Mouse (Mus musculus): ENCODE results near the gene Limd2. TPM values are rescaled to one million over a fixed set of nuclear protein-coding genes. Genes with fewer than 3 reads are reported as not detected.
A peak's percentile ranks its signal among the peaks of the same experiment; 100 is the strongest.
"Not testable (repeated sequence)": the region's sequence is repeated elsewhere in the genome, so short reads cannot be mapped to it uniquely, and the experiment has no call there.

Limd2 gene
- 149 and 157 TPM in 2 replicates for polyA plus RNA-seq (2014; fragmentation: Nextera tagmentation; extraction: Ambion mirVana)

- Histone ChIP-seq H3K27me3 (ENCODE audit: control insufficient read depth, insufficient read depth, low read length) (no peaks in the 10 kb centered on the region), H3K4me2 (replicated peaks; ENCODE audit: low read depth, low read length) (peak within 1 kb of the TSS; percentile 95), H3K9me3 (ENCODE audit: control insufficient read depth, low read depth, low read length) (no peaks in the 10 kb centered on the region), H3K9ac (replicated peaks; ENCODE audit: low read depth, low read length) (peak within 1 kb of the TSS; percentile 91), H3K4me1 (ENCODE audit: control insufficient read depth, insufficient read depth, low read length) (peaks cover 17% of the 10 kb centered on the region), H3K36me3 (ENCODE audit: control insufficient read depth, insufficient read depth, low read length) (peaks cover 27% of the 10 kb centered on the region), H3K4me3 (ENCODE audit: low read depth, low read length) (peak within 1 kb of the TSS; percentile 87), H3K27ac (ENCODE audit: low read length) (peak within 1 kb of the TSS; percentile 97)
- WGBS, result 31% methylated on average over 22 of the region's 22 CpGs
- ATAC-seq (ENCODE audit: insufficient number of reproducible peaks, insufficient read depth, low FRiP score, low read depth), result no peak
These were observed at the start of gene Limd2, which contains the start of gene Gm10840 for GRCm38 (mm10) chr11:106160841-106161721. Gene Limd2 (minus strand): TSS chr11:106160860. Gene Gm10840 (plus strand): TSS chr11:106160850.

GRCm38 (mm10) chr11:106202123-106202465 lies 41.4 kb upstream of the Limd2 start, which contains the start of gene Strada:
Gene Strada (minus strand): TSS chr11:106202168.
- Histone ChIP-seq H3K4me3 (ENCODE audit: low read depth, low read length) (no peak within 1 kb of the TSS), H3K36me3 (ENCODE audit: control insufficient read depth, insufficient read depth, low read length) (peaks cover 67% of the 10 kb centered on the region), H3K4me1 (ENCODE audit: control insufficient read depth, insufficient read depth, low read length) (no peaks in the 10 kb centered on the region), H3K9me3 (ENCODE audit: control insufficient read depth, low read depth, low read length) (no peaks in the 10 kb centered on the region), H3K9ac (replicated peaks; ENCODE audit: low read depth, low read length) (no peak within 1 kb of the TSS), H3K27ac (ENCODE audit: low read length) (no peak within 1 kb of the TSS), H3K27me3 (ENCODE audit: control insufficient read depth, insufficient read depth, low read length) (no peaks in the 10 kb centered on the region), H3K4me2 (replicated peaks; ENCODE audit: low read depth, low read length) (no peak within 1 kb of the TSS)
- no peak for ATAC-seq (ENCODE audit: insufficient number of reproducible peaks, insufficient read depth, low FRiP score, low read depth)
- WGBS, result 85% methylated on average over 5 of the region's 5 CpGs

GRCm38 (mm10) chr11:106201337-106202122 lies 40.9 kb upstream of the Limd2 start:
- H3K4me1 ChIP-seq (ENCODE audit: control insufficient read depth, insufficient read depth, low read length), result no peaks in the 10 kb centered on the region
- 94% methylated on average over 19 of the region's 19 CpGs for WGBS

DNA sequence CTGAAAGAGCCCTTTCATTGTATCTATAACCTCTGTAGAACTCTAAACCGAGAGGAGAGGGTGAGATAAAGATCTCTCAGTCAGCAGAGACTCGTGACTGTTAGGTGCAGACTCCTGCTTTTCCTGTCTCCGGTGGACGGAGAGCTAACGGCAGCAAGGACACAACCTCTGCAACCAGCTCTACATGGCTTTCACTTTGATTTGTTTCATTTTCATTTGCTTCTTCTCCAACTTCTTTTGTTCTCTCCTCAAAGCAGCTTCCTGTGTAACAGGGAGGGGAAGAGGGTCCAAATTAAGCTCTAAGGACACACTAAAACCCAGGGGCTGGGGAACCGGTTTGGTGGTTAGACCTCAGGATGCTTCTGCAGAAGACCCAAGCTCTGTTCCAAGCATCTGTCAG lies 40.1 kb upstream of the Limd2 start:
- Histone ChIP-seq H3K9ac (replicated peaks; ENCODE audit: low read depth, low read length) (no peak overlapping the region), H3K36me3 (ENCODE audit: control insufficient read depth, insufficient read depth, low read length) (peaks cover 60% of the 10 kb centered on the region), H3K9me3 (ENCODE audit: control insufficient read depth, low read depth, low read length) (no peaks in the 10 kb centered on the region), H3K4me2 (replicated peaks; ENCODE audit: low read depth, low read length) (no peak overlapping the region), H3K27me3 (ENCODE audit: control insufficient read depth, insufficient read depth, low read length) (no peaks in the 10 kb centered on the region), H3K4me1 (ENCODE audit: control insufficient read depth, insufficient read depth, low read length) (no peaks in the 10 kb centered on the region), H3K4me3 (ENCODE audit: low read depth, low read length) (no peak overlapping the region), H3K27ac (ENCODE audit: low read length) (no peak overlapping the region)
- no peak for ATAC-seq (ENCODE audit: insufficient number of reproducible peaks, insufficient read depth, low FRiP score, low read depth)
- 79% methylated on average over 6 of the region's 6 CpGs for WGBS

More at GRCm38 (mm10) chr11:106201337-106202122, 40.9 kb upstream of the Limd2 start:
- Histone ChIP-seq H3K9me3 (ENCODE audit: control insufficient read depth, low read depth, low read length) (no peaks in the 10 kb centered on the region), H3K27ac (ENCODE audit: low read length) (no peak overlapping the region), H3K9ac (replicated peaks; ENCODE audit: low read depth, low read length) (no peak overlapping the region), H3K4me2 (replicated peaks; ENCODE audit: low read depth, low read length) (no peak overlapping the region), H3K4me3 (ENCODE audit: low read depth, low read length) (no peak overlapping the region), H3K27me3 (ENCODE audit: control insufficient read depth, insufficient read depth, low read length) (no peaks in the 10 kb centered on the region), H3K36me3 (ENCODE audit: control insufficient read depth, insufficient read depth, low read length) (peaks cover 65% of the 10 kb centered on the region)
- ATAC-seq (ENCODE audit: insufficient number of reproducible peaks, insufficient read depth, low FRiP score, low read depth), result no peak

DNA sequence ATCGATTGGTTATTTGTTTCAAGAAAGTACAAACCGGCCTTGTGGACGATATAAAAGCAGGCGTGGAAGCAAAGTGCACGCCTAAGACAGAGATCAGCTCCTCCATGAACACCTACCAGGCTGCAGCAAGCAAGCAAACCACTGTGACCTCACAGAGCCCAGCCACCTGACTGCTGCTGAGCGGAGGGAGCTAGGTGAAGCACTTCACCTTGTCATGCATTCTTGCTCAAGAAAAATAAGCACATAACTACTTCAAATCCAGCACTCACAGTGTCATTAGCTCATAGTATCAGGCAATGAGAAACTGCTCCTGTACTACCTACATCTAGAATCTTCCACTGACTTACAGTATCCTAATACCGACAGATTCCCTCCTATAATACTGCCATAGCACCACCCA lies 39.3 kb upstream of the Limd2 start:
- H3K4me2 ChIP-seq (replicated peaks; ENCODE audit: low read depth, low read length); H3K4me1 ChIP-seq (ENCODE audit: control insufficient read depth, insufficient read depth, low read length); H3K27me3 ChIP-seq (ENCODE audit: control insufficient read depth, insufficient read depth, low read length); ATAC-seq (ENCODE audit: insufficient number of reproducible peaks, insufficient read depth, low FRiP score, low read depth); H3K4me3 ChIP-seq (ENCODE audit: low read depth, low read length); H3K27ac ChIP-seq (ENCODE audit: low read length); H3K9ac ChIP-seq (replicated peaks; ENCODE audit: low read depth, low read length); H3K9me3 ChIP-seq (ENCODE audit: control insufficient read depth, low read depth, low read length): not testable (repeated sequence)
- H3K36me3 ChIP-seq (ENCODE audit: control insufficient read depth, insufficient read depth, low read length), result peaks cover 54% of the 10 kb centered on the region
- WGBS, result 91% methylated on average over 7 of the region's 7 CpGs

GRCm38 (mm10) chr11:106198277-106198676 lies 37.6 kb upstream of the Limd2 start:
- WGBS, result 74% methylated on average over 4 of the region's 4 CpGs
- H3K27ac ChIP-seq (ENCODE audit: low read length), result no peak overlapping the region

DNA sequence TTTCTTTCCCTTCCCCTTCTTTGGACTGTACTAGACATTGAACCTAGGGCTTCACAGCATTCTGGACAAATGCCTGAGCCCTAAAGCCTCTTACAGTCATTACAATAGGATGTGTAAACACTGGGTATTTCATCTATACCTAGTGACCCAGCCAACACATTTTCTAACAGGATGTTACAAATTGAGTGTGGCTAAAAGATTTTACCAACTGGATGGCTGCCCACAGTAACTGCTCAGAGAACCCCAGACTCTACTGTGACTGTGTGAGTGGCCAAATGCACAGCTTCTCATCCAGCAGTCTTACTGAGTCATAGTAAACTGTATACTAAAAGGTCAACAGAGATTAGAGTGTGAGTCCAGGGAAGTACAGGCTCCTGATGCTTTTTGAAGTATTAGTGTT lies 34.7 kb upstream of the Limd2 start:
- H3K36me3 ChIP-seq (ENCODE audit: control insufficient read depth, insufficient read depth, low read length), result peaks cover 15% of the 10 kb centered on the region
- no peak for ATAC-seq (ENCODE audit: insufficient number of reproducible peaks, insufficient read depth, low FRiP score, low read depth)
- H3K27ac ChIP-seq (ENCODE audit: low read length), result no peak overlapping the region
- no peak overlapping the region for H3K9ac ChIP-seq (replicated peaks; ENCODE audit: low read depth, low read length)
- H3K4me2 ChIP-seq (replicated peaks; ENCODE audit: low read depth, low read length), result no peak overlapping the region
- no peak overlapping the region for H3K4me3 ChIP-seq (ENCODE audit: low read depth, low read length)
- H3K9me3 ChIP-seq (ENCODE audit: control insufficient read depth, low read depth, low read length), result no peaks in the 10 kb centered on the region
- peaks cover 3% of the 10 kb centered on the region; the same call in 1 of the 2 replicates for H3K4me1 ChIP-seq (ENCODE audit: control insufficient read depth, insufficient read depth, low read length)
- no peaks in the 10 kb centered on the region for H3K27me3 ChIP-seq (ENCODE audit: control insufficient read depth, insufficient read depth, low read length)

More at GRCm38 (mm10) chr11:106198277-106198676, 37.6 kb upstream of the Limd2 start:
- Histone ChIP-seq H3K4me3 (ENCODE audit: low read depth, low read length) (no peak overlapping the region), H3K27me3 (ENCODE audit: control insufficient read depth, insufficient read depth, low read length) (no peaks in the 10 kb centered on the region), H3K4me2 (replicated peaks; ENCODE audit: low read depth, low read length) (no peak overlapping the region), H3K4me1 (ENCODE audit: control insufficient read depth, insufficient read depth, low read length) (peaks cover 3% of the 10 kb centered on the region; the same call in 1 of the 2 replicates), H3K9ac (replicated peaks; ENCODE audit: low read depth, low read length) (no peak overlapping the region), H3K9me3 (ENCODE audit: control insufficient read depth, low read depth, low read length) (no peaks in the 10 kb centered on the region), H3K36me3 (ENCODE audit: control insufficient read depth, insufficient read depth, low read length) (peaks cover 40% of the 10 kb centered on the region)
- ATAC-seq (ENCODE audit: insufficient number of reproducible peaks, insufficient read depth, low FRiP score, low read depth), result no peak

DNA sequence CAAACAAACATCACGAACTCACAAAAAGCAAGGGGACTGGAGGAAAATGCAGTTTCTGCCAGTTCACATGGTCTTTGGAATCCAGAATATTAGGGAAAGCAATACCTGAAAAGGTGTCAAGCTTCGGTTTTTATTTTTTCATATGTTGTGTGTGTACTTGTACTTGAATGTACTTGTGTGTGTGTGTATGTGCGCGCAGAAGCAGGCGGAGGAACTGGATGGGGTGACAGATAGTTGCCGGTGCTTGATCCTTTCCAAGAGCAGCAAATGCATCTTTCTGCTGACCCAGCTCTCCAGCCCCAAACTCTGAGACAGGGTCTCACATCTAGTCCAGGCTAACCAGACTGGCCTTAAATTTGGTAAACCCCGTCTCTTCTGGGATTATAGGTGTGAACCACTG lies 34.2 kb upstream of the Limd2 start:
- 94% methylated on average over 7 of the region's 7 CpGs for WGBS

More for the DNA sequence above, 34.2 kb upstream of the Limd2 start:
- H3K9ac ChIP-seq (replicated peaks; ENCODE audit: low read depth, low read length), result no peak overlapping the region
- H3K4me2 ChIP-seq (replicated peaks; ENCODE audit: low read depth, low read length), result no peak overlapping the region
- peaks cover 15% of the 10 kb centered on the region for H3K36me3 ChIP-seq (ENCODE audit: control insufficient read depth, insufficient read depth, low read length)
- no peaks in the 10 kb centered on the region for H3K9me3 ChIP-seq (ENCODE audit: control insufficient read depth, low read depth, low read length)
- ATAC-seq (ENCODE audit: insufficient number of reproducible peaks, insufficient read depth, low FRiP score, low read depth), result no peak
- H3K4me1 ChIP-seq (ENCODE audit: control insufficient read depth, insufficient read depth, low read length), result peaks cover 3% of the 10 kb centered on the region; the same call in 1 of the 2 replicates
- no peak overlapping the region for H3K27ac ChIP-seq (ENCODE audit: low read length)
- no peak overlapping the region for H3K4me3 ChIP-seq (ENCODE audit: low read depth, low read length)
- H3K27me3 ChIP-seq (ENCODE audit: control insufficient read depth, insufficient read depth, low read length), result no peaks in the 10 kb centered on the region
